In the genomic region with DNA sequence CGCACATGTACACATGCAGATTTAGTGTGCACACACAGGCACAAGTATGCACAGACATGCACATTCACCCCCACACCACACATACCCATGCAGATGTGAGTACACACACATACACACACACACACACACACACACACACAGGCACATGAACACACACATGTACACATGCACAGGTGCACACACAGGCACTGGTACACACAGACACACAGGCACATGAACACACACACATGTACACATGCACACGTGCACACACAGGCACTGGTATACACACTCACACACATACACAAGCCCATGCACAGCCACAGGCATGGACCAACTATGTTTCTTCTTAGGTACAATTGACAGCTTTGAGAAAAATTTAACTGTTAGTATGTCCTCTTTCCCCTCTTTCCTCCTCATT, we compare ENCODE assay signal across 15 mouse cellular contexts.
"Had no signal": no experiment of that assay in that cellular context is flagged by ENCODE, and none has a peak within 500 bp of the region (broad histone marks: within the 10 kb centered on the region; RNA-seq: fewer than 3 reads in every experiment).

No protein-coding gene starts in this region.

- H3K9ac ChIP-seq: neural tube, embryonic 15.5 days; stomach, embryonic 15.5 days had no signal

- H3K36me3 ChIP-seq: neural tube, embryonic 15.5 days; stomach, embryonic 15.5 days had no signal

- H3K27ac ChIP-seq: neural tube, embryonic 15.5 days; stomach, embryonic 15.5 days; stomach, postnatal 0 days had no signal

- H3K4me3 ChIP-seq: neural tube, embryonic 15.5 days; stomach, embryonic 15.5 days had no signal

- H3K4me2 ChIP-seq: neural tube, embryonic 15.5 days; stomach, embryonic 15.5 days had no signal

- DNase-seq: retina, postnatal 1 day; right cerebral cortex, adult 18-20 months; right cerebral cortex, postnatal 14 days; right cerebral cortex, postnatal 25 days; right cerebral cortex, postnatal 4 days; spleen, adult 18-20 months; thymus, adult 18-20 months; thymus, adult 2 months; thymus, postnatal 14 days; thymus, postnatal 25 days; thymus, postnatal 36 days; thymus, postnatal 4 days had no signal

- H3K9me3 ChIP-seq: neural tube, embryonic 15.5 days; stomach, embryonic 15.5 days had no signal
